Mouse (Mus musculus) cerebellum, adult 11 months (tissue): Measurements from ENCODE around the gene Zfp362.

Experiments used
- DNase-seq: peaks from one replicate; pipeline ENCODE4 v3.0.0; 2022

Zfp362 gene

GRCm38 (mm10) chr4:128755064-128755463, 50.8 kb downstream of the Zfp362 start, which contains the start of gene A3galt2:
TSS of gene A3galt2 (plus strand) at chr4:128755364.
- DNase-seq, result no peak

GRCm38 (mm10) chr4:128753571-128753970, 52.3 kb downstream of the Zfp362 start:
- DNase-seq, result no peak

- DNase-seq, result no peak
Measured at GRCm38 (mm10) chr4:128752031-128752757, 53.7 kb downstream of the Zfp362 start.

GRCm38 (mm10) chr4:128751006-128751405, 54.8 kb downstream of the Zfp362 start:
- DNase-seq, result no peak

- DNase-seq, result no peak
Measured at GRCm38 (mm10) chr4:128748309-128748708, 57.5 kb downstream of the Zfp362 start.

- peak; percentile 49 for DNase-seq
Measured at GRCm38 (mm10) chr4:128747614-128748270, 58.1 kb downstream of the Zfp362 start.

- no peak for DNase-seq
Measured at GRCm38 (mm10) chr4:128745160-128745559, 60.7 kb downstream of the Zfp362 start.

- no peak for DNase-seq
Measured at GRCm38 (mm10) chr4:128743031-128743626, 62.7 kb downstream of the Zfp362 start.

GRCm38 (mm10) chr4:128742379-128742970, 63.4 kb downstream of the Zfp362 start:
- DNase-seq, result no peak

GRCm38 (mm10) chr4:128741906-128742305, 63.9 kb downstream of the Zfp362 start:
- DNase-seq, result no peak

GRCm38 (mm10) chr4:128740878-128741277, 65.0 kb downstream of the Zfp362 start:
- no peak for DNase-seq

GRCm38 (mm10) chr4:128737825-128738610, 67.8 kb downstream of the Zfp362 start:
- no peak for DNase-seq

GRCm38 (mm10) chr4:128737137-128737589, 68.7 kb downstream of the Zfp362 start:
- no peak for DNase-seq

GRCm38 (mm10) chr4:128734721-128735671, 70.8 kb downstream of the Zfp362 start:
- DNase-seq, result no peak

- DNase-seq, result no peak
Measured at GRCm38 (mm10) chr4:128734217-128734616, 71.6 kb downstream of the Zfp362 start.

GRCm38 (mm10) chr4:128733496-128733895, 72.3 kb downstream of the Zfp362 start:
- no peak for DNase-seq

GRCm38 (mm10) chr4:128732794-128733193, 73.1 kb downstream of the Zfp362 start:
- no peak for DNase-seq

- DNase-seq, result no peak
Measured at GRCm38 (mm10) chr4:128730271-128730670, 75.6 kb downstream of the Zfp362 start.

GRCm38 (mm10) chr4:128729709-128730037, 76.2 kb downstream of the Zfp362 start:
- DNase-seq, result no peak

- DNase-seq, result no peak
Measured at GRCm38 (mm10) chr4:128729033-128729708, 76.7 kb downstream of the Zfp362 start.

- no peak for DNase-seq
Measured at GRCm38 (mm10) chr4:128728431-128728851, 77.4 kb downstream of the Zfp362 start.
